Mouse (Mus musculus): ENCODE measurements around the gene Pitx2. TPM values are rescaled to one million over a fixed set of nuclear protein-coding genes. Genes with fewer than 3 reads are reported as not detected.

Pitx2 gene
- polyA plus RNA-seq, 1 experiment, result 9.9 TPM

- TF ChIP-seq CTCF (conservative IDR thresholded peaks at IDR 0.05; ENCODE audit: insufficient read depth, insufficient read length, low read depth, low read length), result no peak
- no peak for TF ChIP-seq POLR2A (IDR thresholded peaks at IDR 0.05; ENCODE audit: low read depth, low read length)
- Histone ChIP-seq H3K27me3 (replicated peaks; ENCODE audit: control insufficient read depth, insufficient read depth, low read length) (no peaks in the 10 kb centered on the region), H3K36me3 (ENCODE audit: control insufficient read depth, insufficient read depth, low read length) (no peaks in the 10 kb centered on the region), H3K27ac (ENCODE audit: insufficient read depth, low read depth, low read length) (no peak overlapping the region), H3K4me1 (ENCODE audit: control insufficient read depth, insufficient read depth, low read length) (no peaks in the 10 kb centered on the region), H3K4me3 (ENCODE audit: insufficient read depth, low read depth, low read length) (no peak overlapping the region)
- DNase-seq, result no peak
- 84% methylated on average over 8 of the region's 8 CpGs for WGBS
These were observed 34.0 kb upstream of the Pitx2 start for GRCm38 (mm10) chr3:129165715-129166114.

DNA sequence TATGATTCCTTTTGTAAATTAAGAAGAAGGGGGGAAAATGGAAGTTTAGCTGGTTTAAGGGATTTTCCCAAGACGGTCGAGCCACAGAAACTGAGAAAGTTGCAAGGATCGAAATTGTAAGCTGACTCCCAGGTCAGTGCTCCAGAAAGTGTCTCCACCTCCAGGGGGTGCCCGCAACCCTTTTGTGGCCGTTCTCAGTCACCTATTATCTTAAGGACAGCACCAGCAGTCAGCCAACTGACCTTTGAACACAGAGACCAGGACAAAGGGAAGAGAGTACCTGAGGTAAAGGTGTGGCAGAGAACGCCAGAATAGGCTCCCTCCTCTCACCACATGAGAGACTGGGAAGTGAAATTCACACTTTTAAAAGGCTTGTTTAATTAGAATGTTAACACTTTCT lies 33.0 kb upstream of the Pitx2 start:
- TF ChIP-seq CTCF (conservative IDR thresholded peaks at IDR 0.05; ENCODE audit: insufficient read depth, insufficient read length, low read depth, low read length) (0 out of 2 replicates have a peak, but pooled peaks have one; percentile 19), POLR2A (IDR thresholded peaks at IDR 0.05; ENCODE audit: low read depth, low read length) (no peak)
- Histone ChIP-seq H3K4me1 (ENCODE audit: control insufficient read depth, insufficient read depth, low read length) (no peaks in the 10 kb centered on the region), H3K27ac (ENCODE audit: insufficient read depth, low read depth, low read length) (no peak overlapping the region), H3K36me3 (ENCODE audit: control insufficient read depth, insufficient read depth, low read length) (no peaks in the 10 kb centered on the region), H3K27me3 (replicated peaks; ENCODE audit: control insufficient read depth, insufficient read depth, low read length) (no peaks in the 10 kb centered on the region), H3K4me3 (ENCODE audit: insufficient read depth, low read depth, low read length) (no peak overlapping the region)
- 8% methylated on average over 6 of the region's 6 CpGs for WGBS
- peak; percentile 70 for DNase-seq

GRCm38 (mm10) chr3:129170416-129170815 lies 29.3 kb upstream of the Pitx2 start:
- H3K36me3 ChIP-seq (ENCODE audit: control insufficient read depth, insufficient read depth, low read length), result no peaks in the 10 kb centered on the region
- H3K27ac ChIP-seq (ENCODE audit: insufficient read depth, low read depth, low read length), result no peak overlapping the region
- DNase-seq, result no peak
- no peaks in the 10 kb centered on the region for H3K27me3 ChIP-seq (replicated peaks; ENCODE audit: control insufficient read depth, insufficient read depth, low read length)
- TF ChIP-seq CTCF (conservative IDR thresholded peaks at IDR 0.05; ENCODE audit: insufficient read depth, insufficient read length, low read depth, low read length) (no peak), POLR2A (IDR thresholded peaks at IDR 0.05; ENCODE audit: low read depth, low read length) (no peak)
- no peaks in the 10 kb centered on the region for H3K4me1 ChIP-seq (ENCODE audit: control insufficient read depth, insufficient read depth, low read length)
- 74% methylated on average over 7 of the region's 7 CpGs for WGBS
- no peak overlapping the region for H3K4me3 ChIP-seq (ENCODE audit: insufficient read depth, low read depth, low read length)

GRCm38 (mm10) chr3:129171789-129172188 lies 27.9 kb upstream of the Pitx2 start:
- TF ChIP-seq CTCF (conservative IDR thresholded peaks at IDR 0.05; ENCODE audit: insufficient read depth, insufficient read length, low read depth, low read length) (no peak), POLR2A (IDR thresholded peaks at IDR 0.05; ENCODE audit: low read depth, low read length) (no peak)
- H3K4me3 ChIP-seq (ENCODE audit: insufficient read depth, low read depth, low read length), result no peak overlapping the region
- no peak for DNase-seq
- H3K27ac ChIP-seq (ENCODE audit: insufficient read depth, low read depth, low read length), result no peak overlapping the region
- no peaks in the 10 kb centered on the region for H3K4me1 ChIP-seq (ENCODE audit: control insufficient read depth, insufficient read depth, low read length)
- no peaks in the 10 kb centered on the region for H3K36me3 ChIP-seq (ENCODE audit: control insufficient read depth, insufficient read depth, low read length)
- 94% methylated on average over 4 of the region's 4 CpGs for WGBS
- H3K27me3 ChIP-seq (replicated peaks; ENCODE audit: control insufficient read depth, insufficient read depth, low read length), result no peaks in the 10 kb centered on the region

DNA sequence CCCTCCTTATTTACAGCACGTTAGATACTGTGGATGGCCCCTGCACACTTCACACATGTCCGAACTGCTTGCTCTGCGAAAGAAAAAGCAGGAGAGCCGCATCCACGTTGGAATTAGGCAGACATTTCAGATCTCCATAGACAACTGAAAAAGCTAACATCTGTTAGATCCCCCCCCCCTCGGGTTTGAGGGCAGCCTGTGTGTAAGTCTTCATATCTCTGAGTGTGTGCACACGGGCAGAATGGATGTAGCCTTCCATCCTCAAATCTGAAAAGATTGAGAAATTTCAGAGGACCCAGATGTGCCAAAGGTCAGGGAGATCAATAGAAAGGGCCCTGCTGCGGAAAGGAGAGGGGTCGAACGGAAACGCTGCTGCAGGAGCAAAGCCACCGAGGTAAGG lies 5.2 kb upstream of the Pitx2 start:
- TF ChIP-seq POLR2A (IDR thresholded peaks at IDR 0.05; ENCODE audit: low read depth, low read length), result no peak
- TF ChIP-seq CTCF (conservative IDR thresholded peaks at IDR 0.05; ENCODE audit: insufficient read depth, insufficient read length, low read depth, low read length), result no peak
- WGBS, result 9% methylated on average over 12 of the region's 12 CpGs
- Histone ChIP-seq H3K27me3 (replicated peaks; ENCODE audit: control insufficient read depth, insufficient read depth, low read length) (peaks cover 11% of the 10 kb centered on the region), H3K27ac (ENCODE audit: insufficient read depth, low read depth, low read length) (no peak overlapping the region), H3K36me3 (ENCODE audit: control insufficient read depth, insufficient read depth, low read length) (no peaks in the 10 kb centered on the region), H3K4me1 (ENCODE audit: control insufficient read depth, insufficient read depth, low read length) (no peaks in the 10 kb centered on the region), H3K4me3 (ENCODE audit: insufficient read depth, low read depth, low read length) (no peak overlapping the region)
- DNase-seq, result no peak

GRCm38 (mm10) chr3:129195036-129195435 lies 4.6 kb upstream of the Pitx2 start:
- WGBS, result 4% methylated on average over 16 of the region's 16 CpGs
- peaks cover 11% of the 10 kb centered on the region for H3K27me3 ChIP-seq (replicated peaks; ENCODE audit: control insufficient read depth, insufficient read depth, low read length)
- no peaks in the 10 kb centered on the region for H3K4me1 ChIP-seq (ENCODE audit: control insufficient read depth, insufficient read depth, low read length)
- TF ChIP-seq CTCF (conservative IDR thresholded peaks at IDR 0.05; ENCODE audit: insufficient read depth, insufficient read length, low read depth, low read length), result no peak
- no peak for TF ChIP-seq POLR2A (IDR thresholded peaks at IDR 0.05; ENCODE audit: low read depth, low read length)
- H3K4me3 ChIP-seq (ENCODE audit: insufficient read depth, low read depth, low read length), result no peak overlapping the region
- no peak overlapping the region for H3K27ac ChIP-seq (ENCODE audit: insufficient read depth, low read depth, low read length)
- no peak for DNase-seq
- no peaks in the 10 kb centered on the region for H3K36me3 ChIP-seq (ENCODE audit: control insufficient read depth, insufficient read depth, low read length)

GRCm38 (mm10) chr3:129195816-129196549 lies 3.7 kb upstream of the Pitx2 start:
- Histone ChIP-seq H3K4me3 (ENCODE audit: insufficient read depth, low read depth, low read length) (no peak overlapping the region), H3K27ac (ENCODE audit: insufficient read depth, low read depth, low read length) (no peak overlapping the region), H3K27me3 (replicated peaks; ENCODE audit: control insufficient read depth, insufficient read depth, low read length) (peaks cover 11% of the 10 kb centered on the region), H3K4me1 (ENCODE audit: control insufficient read depth, insufficient read depth, low read length) (no peaks in the 10 kb centered on the region), H3K36me3 (ENCODE audit: control insufficient read depth, insufficient read depth, low read length) (no peaks in the 10 kb centered on the region)
- no peak for TF ChIP-seq CTCF (conservative IDR thresholded peaks at IDR 0.05; ENCODE audit: insufficient read depth, insufficient read length, low read depth, low read length)
- no peak for TF ChIP-seq POLR2A (IDR thresholded peaks at IDR 0.05; ENCODE audit: low read depth, low read length)
- WGBS, result 11% methylated on average over 12 of the region's 12 CpGs
- no peak for DNase-seq

All from kidney, adult 2 months (tissue).